Mouse (Mus musculus) gastrocnemius, postnatal 14 days (tissue): ENCODE results near the gene Cdr2. TPM values are rescaled to one million over a fixed set of nuclear protein-coding genes. Genes with fewer than 3 reads are reported as not detected.
"Not testable (repeated sequence)": the region's sequence is repeated elsewhere in the genome, so short reads cannot be mapped to it uniquely, and the experiment has no call there.

Experiments
- DNase-seq: peaks from one replicate; pipeline ENCODE4 v3.0.0; 2021; ENCODE audit warnings: mixed read lengths
- intact Hi-C: fragments of 180-260 bp; cut with DNase I; formaldehyde crosslinking; loops from one replicate; pipeline ENCODE4 v1.15.1; 2025; ENCODE audit warnings: low total_unique reads
- total RNA-seq, 2 experiments: library from RNA; stranded (reverse); gene quantifications; 2 replicates each; pipeline ENCODE4 v1.2.3; 2021

Cdr2 gene
- total RNA-seq, 2 experiments from 2014 or later = 4.1 to 6.2 TPM

DNA sequence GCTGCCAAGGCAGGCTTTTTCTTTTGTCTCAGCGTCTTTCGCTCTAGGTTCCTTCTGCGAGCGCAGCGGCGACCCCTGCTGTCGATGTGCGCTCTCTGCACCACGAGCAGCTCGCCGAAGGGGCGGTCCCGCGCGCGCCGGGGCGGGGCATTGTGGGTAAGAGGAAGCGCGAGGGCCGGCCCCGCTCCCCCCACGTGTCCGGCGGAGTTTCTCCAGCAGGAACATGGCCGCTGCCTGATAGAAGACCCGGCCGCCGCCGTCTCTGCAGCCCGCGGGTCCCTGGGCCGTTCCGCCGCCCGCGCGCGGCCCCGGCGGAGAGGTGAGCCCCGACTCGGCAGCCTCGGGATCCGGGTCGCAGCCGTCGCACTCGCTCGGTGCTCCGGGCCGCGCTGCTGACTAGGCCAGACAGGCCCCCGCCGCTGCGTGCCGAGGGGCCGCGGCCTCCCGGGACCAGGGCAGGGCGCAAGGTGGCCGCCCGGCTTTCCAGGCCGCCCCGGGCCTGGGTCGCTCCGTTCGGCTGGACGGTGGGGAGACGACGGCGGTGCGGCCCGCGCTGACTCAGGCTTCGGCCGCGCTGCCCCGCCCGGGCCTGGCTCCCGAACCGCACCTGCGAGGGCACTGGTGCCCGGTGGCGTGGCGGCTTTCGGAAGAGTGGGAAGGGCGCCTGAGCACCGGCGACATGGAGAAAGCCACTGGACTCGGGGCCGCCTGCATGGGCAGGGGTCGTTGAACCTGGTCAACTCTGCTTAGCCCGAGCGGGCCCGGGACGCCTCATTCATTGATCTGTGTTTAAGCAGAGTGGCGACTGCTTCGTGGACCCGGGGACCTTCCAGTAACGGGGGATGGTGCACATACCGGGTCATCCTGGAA lies 64.3 kb downstream of the Cdr2 start, which contains the start of gene Polr3e:
Polr3e (plus strand) TSS at position 153 of the 870 bp plus-strand sequence.
- intact Hi-C loops = loop anchor here (5.0 kb wide), 1 partner anchor 81 kb away; no protein-coding TSS in a partner anchor
- peak; percentile 99 for DNase-seq

DNA sequence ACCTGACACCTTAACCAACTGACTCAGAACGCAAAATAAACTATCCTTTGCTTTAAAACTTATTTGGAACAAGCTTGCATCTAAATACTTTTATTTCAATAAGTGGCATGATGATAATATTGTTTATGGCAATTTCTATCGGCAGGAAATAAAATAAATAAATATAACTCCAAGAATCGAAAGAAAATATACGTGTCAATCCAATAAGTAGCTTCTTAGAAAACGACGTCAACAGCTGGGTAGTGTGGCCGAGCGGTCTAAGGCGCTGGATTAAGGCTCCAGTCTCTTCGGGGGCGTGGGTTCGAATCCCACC lies 64.9 kb downstream of the Cdr2 start:
- DNase-seq = no peak
- intact Hi-C loops = loop anchor here (5.0 kb wide), 1 partner anchor 80 kb away; no protein-coding TSS in a partner anchor

DNA sequence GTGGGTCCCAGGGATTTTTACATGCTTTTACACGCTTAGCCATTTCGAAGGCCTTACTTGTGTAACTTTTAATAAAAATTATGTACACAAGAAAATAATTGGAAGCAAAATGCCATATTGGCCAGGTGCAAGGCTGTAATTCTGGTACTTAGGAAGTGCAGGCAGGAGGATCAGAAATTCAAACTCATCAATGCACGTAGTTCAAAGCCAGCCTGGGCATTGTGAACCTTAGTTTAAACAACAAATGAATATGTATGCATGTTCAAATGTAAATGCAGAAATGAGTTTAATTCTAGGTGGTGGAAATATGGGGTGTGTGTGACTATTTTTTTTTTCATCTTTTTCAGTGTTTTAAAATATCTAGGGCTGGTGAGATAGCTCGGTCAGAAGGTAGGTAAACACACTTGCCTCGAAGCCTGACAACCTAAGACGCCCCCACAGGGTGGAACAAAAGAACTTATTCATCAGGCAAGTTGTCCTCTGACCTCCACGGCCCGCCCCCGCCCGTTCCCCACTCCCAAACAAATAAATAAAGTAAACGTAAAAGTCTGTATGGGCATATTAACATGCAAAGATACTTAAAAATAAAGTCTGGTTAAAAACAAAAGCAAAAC lies 65.7 kb downstream of the Cdr2 start:
- DNase-seq = no peak
- intact Hi-C loops = loop anchor here (5.0 kb wide), 1 partner anchor 79 kb away; no protein-coding TSS in a partner anchor

DNA sequence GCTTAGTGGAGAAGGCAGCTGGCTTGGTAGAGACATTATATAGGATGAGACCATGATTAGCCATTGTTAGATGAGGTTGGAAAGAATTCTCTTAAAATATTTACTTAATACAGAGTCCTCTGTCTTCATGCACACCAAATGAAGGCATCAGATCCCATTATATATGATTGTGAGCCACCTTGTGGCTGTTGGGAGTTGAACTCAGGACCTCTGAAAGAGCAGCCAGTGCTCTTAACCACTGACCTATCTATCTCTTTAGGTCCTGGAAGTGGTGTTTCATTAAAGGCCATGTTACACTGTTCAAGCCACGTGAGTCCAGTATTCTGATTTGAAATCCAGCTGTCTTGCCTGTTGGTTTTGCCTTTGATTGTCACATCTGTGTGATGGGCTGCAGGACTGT lies 68.8 kb downstream of the Cdr2 start:
- intact Hi-C loops = no loop called here
- no peak for DNase-seq

DNA sequence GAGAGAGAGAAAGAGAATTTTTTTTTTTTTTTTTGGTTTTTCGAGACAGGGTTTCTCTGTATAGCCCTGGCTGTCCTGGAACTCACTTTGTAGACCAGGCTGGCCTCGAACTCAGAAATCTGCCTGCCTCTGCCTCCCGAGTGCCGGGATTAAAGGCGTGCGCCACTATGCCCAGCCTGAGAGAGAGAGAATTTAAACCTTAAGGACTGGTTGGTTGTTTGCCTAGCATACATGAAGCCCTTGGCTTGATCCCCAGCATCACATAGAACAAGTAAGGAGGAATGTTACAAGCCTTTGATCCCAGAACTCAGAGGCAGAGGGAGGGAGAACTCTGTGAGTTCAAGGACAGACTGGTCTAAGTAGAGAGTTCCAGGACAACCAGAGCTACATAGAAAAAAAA lies 70.8 kb downstream of the Cdr2 start:
- DNase-seq, intact Hi-C loops: not testable (repeated sequence)

DNA sequence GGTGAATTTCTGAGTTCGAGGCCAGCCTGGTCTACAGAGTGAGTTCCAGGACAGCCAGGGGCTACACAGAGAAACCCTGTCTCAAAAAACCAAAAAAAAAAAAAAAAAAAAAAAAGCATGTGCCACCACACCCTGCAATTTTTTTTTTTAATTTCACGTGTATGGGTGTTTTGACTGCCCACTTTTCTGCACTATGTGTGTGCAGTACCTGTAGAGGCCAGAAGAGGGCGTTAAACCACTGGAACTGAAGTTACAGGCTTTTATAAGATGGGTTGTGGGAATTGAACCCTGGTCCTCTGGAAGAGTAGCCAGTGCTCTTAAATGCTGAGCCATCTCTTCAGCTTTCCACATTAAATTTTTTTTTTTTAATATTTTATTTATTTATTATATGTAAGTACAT lies 71.9 kb downstream of the Cdr2 start:
- intact Hi-C loops = not testable (repeated sequence)

More for the DNA sequence above, 71.9 kb downstream of the Cdr2 start:
- DNase-seq = not testable (repeated sequence)

Other genes with a start within 250 kb of the Cdr2 start
- under 1 TPM; 0.41 to 0.80 TPM for gene Vwa3a, start 243.0 kb downstream of the Cdr2 start, total RNA-seq
- gene Gm5737, start 169.9 kb downstream of the Cdr2 start, total RNA-seq = under 1 TPM; 0.49 to 0.60 TPM
- 10 to 100 TPM; 50.3 to 61.8 TPM for gene Eef2k, start 139.5 kb downstream of the Cdr2 start, total RNA-seq
- 10 to 100 TPM; 12.3 TPM for gene Polr3e, start 64.6 kb downstream of the Cdr2 start, total RNA-seq
- not detected for gene Mfsd13b, start 197 bp upstream of the Cdr2 start, total RNA-seq
- 10 to 100 TPM; 22.2 to 27.2 TPM for gene Mettl9, start 52.1 kb upstream of the Cdr2 start, total RNA-seq
- gene Igsf6, start 92.3 kb upstream of the Cdr2 start, total RNA-seq = 1 to 10 TPM in 1 of 2 experiments, under 1 TPM in 1; 0.74 to 1.1 TPM
- gene Otoa, start 99.3 kb upstream of the Cdr2 start, total RNA-seq = under 1 TPM; 0.40 to 0.62 TPM